Comparison of ENCODE assay signal across 11 mouse cellular contexts in genomic region chr11:72265483-72265882, GRCm38 (mm10). TPM values are rescaled to one million over a fixed set of nuclear protein-coding genes. Genes with fewer than 3 reads are reported as not detected.
DNase-seq lines count a peak whose midpoint lies in the region; ATAC-seq lines count a peak whose summit lies in the region.
"Had no signal": no experiment of that assay in that cellular context is flagged by ENCODE, and none has a peak within 500 bp of the region (broad histone marks: within the 10 kb centered on the region; RNA-seq: fewer than 3 reads in every experiment).

No protein-coding gene starts in this region.

- H3K4me2 ChIP-seq in heart, embryonic 15.5 days, result peak overlapping the region; percentile 88; the same call in 1 of the 2 replicates

- no peak overlapping the region for H3K27ac ChIP-seq in heart, embryonic 15.5 days
- no peak overlapping the region for H3K27ac ChIP-seq in limb, embryonic 10.5 days

- H3K4me3 ChIP-seq in heart, embryonic 15.5 days, result peak overlapping the region; percentile 52
- H3K4me3 ChIP-seq in limb, embryonic 10.5 days, result peak overlapping the region; percentile 52

- ATAC-seq in heart, embryonic 15.5 days (replicated peaks; ENCODE audit: insufficient number of reproducible peaks, insufficient read depth, low FRiP score, low read depth), result no peak
- ATAC-seq in monocyte, adult 5-6 weeks (replicated peaks; ENCODE audit: insufficient number of reproducible peaks, low FRiP score, low TSS enrichment, poor library complexity, severe bottlenecking), result no peak
- ATAC-seq in activated CD4-positive, CD25-positive, alpha-beta regulatory T cell, adult 4 months, result no peak

- H3K4me1 ChIP-seq in heart, embryonic 15.5 days (replicated peaks), result peaks cover 21% of the 10 kb centered on the region
- peaks cover 20% of the 10 kb centered on the region for H3K4me1 ChIP-seq in limb, embryonic 10.5 days

- H3K9me3 ChIP-seq in heart, embryonic 15.5 days (replicated peaks), result no peaks in the 10 kb centered on the region
- H3K9me3 ChIP-seq in limb, embryonic 10.5 days (replicated peaks), result no peaks in the 10 kb centered on the region

- H3K36me3 ChIP-seq in heart, embryonic 15.5 days, result no peaks in the 10 kb centered on the region
- no peaks in the 10 kb centered on the region for H3K36me3 ChIP-seq in limb, embryonic 10.5 days

- H3K27me3 ChIP-seq in heart, embryonic 15.5 days, result peaks cover 49% of the 10 kb centered on the region
- peaks cover 65% of the 10 kb centered on the region for H3K27me3 ChIP-seq in limb, embryonic 10.5 days (ENCODE audit: low read depth, poor library complexity, severe bottlenecking)

- H3K9ac ChIP-seq in heart, embryonic 15.5 days, result no peak overlapping the region

- 9% methylated on average over 11 of the region's 11 CpGs for WGBS in heart, embryonic 15.5 days
- 9% methylated on average over 11 of the region's 11 CpGs for WGBS in limb, embryonic 10.5 days

- peak; percentile 42 for DNase-seq in ovary, postnatal 36 days (ENCODE audit: low spot score)
- DNase-seq in ovary, postnatal 14 days (ENCODE audit: low spot score), result no peak
- peak; percentile 25 for DNase-seq in embryo, embryonic 10.5 days (ENCODE audit: low spot score)
- DNase-seq in limb, embryonic 10.5 days (ENCODE audit: low spot score), result peak; percentile 31
- DNase-seq in right cerebral cortex, postnatal 25 days, result peak; percentile 45

RNA-seq across cellular contexts. Expression of gene Slc13a5, which starts 1.5 kb away (rescaled TPM):
- polyA plus RNA-seq in heart, embryonic 15.5 days (2015; fragmentation: Nextera tagmentation; extraction: Ambion mirVana), result 0.08 and 0.11 TPM in 2 replicates
- polyA plus RNA-seq in limb, embryonic 10.5 days (2016; fragmentation: Nextera tagmentation; extraction: Ambion mirVana), result 0.10 and 0.20 TPM in 2 replicates
- not detected in 3 replicates for total RNA-seq in monocyte, adult 5-6 weeks (2017)
- not detected for polyA plus RNA-seq in activated CD4-positive, CD25-positive, alpha-beta regulatory T cell, adult 4 months (2017; shearing (Covaris generic))
- total RNA-seq: adrenal gland, adult 18-20 months had no signal
- polyA plus RNA-seq: small intestine, adult 2 months had no signal

RNA-seq across cellular contexts. Expression of gene Xaf1, which starts 35.9 kb away (rescaled TPM):
- 9.5 and 10.2 TPM in 2 replicates for polyA plus RNA-seq in heart, embryonic 15.5 days (2015; fragmentation: Nextera tagmentation; extraction: Ambion mirVana)
- polyA plus RNA-seq in limb, embryonic 10.5 days (2016; fragmentation: Nextera tagmentation; extraction: Ambion mirVana), result 2.5 and 4.1 TPM in 2 replicates
- total RNA-seq in monocyte, adult 5-6 weeks (2017), result 21.7 to 46.0 TPM (median 28.6 TPM) in 3 replicates
- polyA plus RNA-seq in activated CD4-positive, CD25-positive, alpha-beta regulatory T cell, adult 4 months (2017; shearing (Covaris generic)), result 100 to 1,000 TPM in 1 of 2 experiments, 10 to 100 TPM in 1; 68.0 to 111 TPM

RNA-seq across cellular contexts. Expression of gene Fbxo39, which starts 48.8 kb away (rescaled TPM):
- polyA plus RNA-seq in heart, embryonic 15.5 days (2015; fragmentation: Nextera tagmentation; extraction: Ambion mirVana), result not detected in 2 replicates
- not detected in 2 replicates for polyA plus RNA-seq in limb, embryonic 10.5 days (2016; fragmentation: Nextera tagmentation; extraction: Ambion mirVana)
- total RNA-seq in monocyte, adult 5-6 weeks (2017), result 0.29 to 0.57 TPM in 2 of 3 replicates, not detected in the other
- under 1 TPM; 0.20 to 0.28 TPM for polyA plus RNA-seq in activated CD4-positive, CD25-positive, alpha-beta regulatory T cell, adult 4 months (2017; shearing (Covaris generic))
- total RNA-seq: adrenal gland, adult 18-20 months; layer of hippocampus, adult 18-20 months had no signal
- polyA plus RNA-seq: small intestine, adult 2 months had no signal

RNA-seq across cellular contexts. Expression of gene Med31, which starts 50.1 kb away (rescaled TPM):
- 28.2 and 29.4 TPM in 2 replicates for polyA plus RNA-seq in heart, embryonic 15.5 days (2015; fragmentation: Nextera tagmentation; extraction: Ambion mirVana)
- 44.7 and 47.4 TPM in 2 replicates for polyA plus RNA-seq in limb, embryonic 10.5 days (2016; fragmentation: Nextera tagmentation; extraction: Ambion mirVana)
- 7.4 to 14.0 TPM (median 12.1 TPM) in 3 replicates for total RNA-seq in monocyte, adult 5-6 weeks (2017)
- 10 to 100 TPM; 13.0 to 15.6 TPM for polyA plus RNA-seq in activated CD4-positive, CD25-positive, alpha-beta regulatory T cell, adult 4 months (2017; shearing (Covaris generic))

RNA-seq across cellular contexts. Expression of gene Txndc17, which starts 58.1 kb away (rescaled TPM):
- polyA plus RNA-seq in heart, embryonic 15.5 days (2015; fragmentation: Nextera tagmentation; extraction: Ambion mirVana), result 147 and 151 TPM in 2 replicates
- 190 and 199 TPM in 2 replicates for polyA plus RNA-seq in limb, embryonic 10.5 days (2016; fragmentation: Nextera tagmentation; extraction: Ambion mirVana)
- total RNA-seq in monocyte, adult 5-6 weeks (2017), result 31.1 to 49.7 TPM (median 37.8 TPM) in 3 replicates
- 100 to 1,000 TPM; 118 to 131 TPM for polyA plus RNA-seq in activated CD4-positive, CD25-positive, alpha-beta regulatory T cell, adult 4 months (2017; shearing (Covaris generic))
